Mouse (Mus musculus) ES-Bruce4 (cell line): Measurements from ENCODE around the gene Atoh8.

Source experiments
- CTCF ChIP-seq: IDR thresholded peaks from one replicate; pipeline ENCODE4 v1.8.1; 2011; ENCODE audit warnings: low read depth, low read length
- EP300 ChIP-seq: IDR thresholded peaks from 2 replicates; pipeline ENCODE4 v1.6.1; 2011; ENCODE audit warnings: low read depth, low read length; ENCODE audit not compliant: insufficient read depth
- POLR2A ChIP-seq: IDR thresholded peaks from one replicate; pipeline ENCODE4 v1.8.1; 2011; ENCODE audit warnings: low read length; ENCODE audit not compliant: insufficient read depth

DNA sequence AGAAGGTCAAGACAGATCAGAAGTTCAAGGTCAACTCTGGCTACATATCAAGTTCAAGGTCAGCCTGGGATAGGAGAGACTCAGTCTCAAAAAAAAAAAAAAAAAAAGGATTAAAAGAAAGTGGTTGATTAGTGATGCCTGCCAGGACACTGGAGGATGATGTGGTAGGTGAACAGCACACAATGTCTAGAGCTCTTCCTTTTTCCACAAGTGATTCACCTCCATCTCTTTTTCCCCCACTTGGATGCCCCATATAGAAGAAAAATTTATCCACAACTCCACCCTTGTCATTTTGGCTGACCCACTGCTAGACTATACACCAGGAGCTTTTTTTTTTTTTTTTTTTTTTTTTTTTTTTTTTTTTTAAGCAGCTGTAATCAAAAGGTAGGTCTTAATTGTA lies 37.9 kb downstream of the Atoh8 start:
- no peak for TF ChIP-seq POLR2A
- no peak for TF ChIP-seq CTCF
- TF ChIP-seq EP300: no peak
